Comparison of ENCODE assay signal across 19 mouse cellular contexts in genomic region chr13:38451446-38451845, GRCm38 (mm10).
DNase-seq lines count a peak whose midpoint lies in the region; ATAC-seq and TF ChIP-seq lines count a peak whose summit lies in the region.
"Had no signal": no experiment of that assay in that cellular context is flagged by ENCODE, and none has a peak within 500 bp of the region (broad histone marks: within the 10 kb centered on the region; RNA-seq: fewer than 3 reads in every experiment).

No protein-coding gene starts in this region.

- H3K4me1 ChIP-seq in heart, embryonic 10.5 days = peaks cover 24% of the 10 kb centered on the region
- peaks cover 14% of the 10 kb centered on the region for H3K4me1 ChIP-seq in hindbrain, embryonic 10.5 days (replicated peaks)
- peaks cover 4% of the 10 kb centered on the region; the same call in 1 of the 2 replicates for H3K4me1 ChIP-seq in hindbrain, embryonic 12.5 days
- no peaks in the 10 kb centered on the region for H3K4me1 ChIP-seq in midbrain, embryonic 11.5 days (ENCODE audit: control insufficient read depth, insufficient read depth, low read length)
- no peaks in the 10 kb centered on the region for H3K4me1 ChIP-seq in midbrain, postnatal 0 days (ENCODE audit: insufficient read depth, low read length)
- H3K4me1 ChIP-seq: forebrain, embryonic 13.5 days had no signal

- TF ChIP-seq CTCF in midbrain, postnatal 0 days (IDR thresholded peaks at IDR 0.05) = no peak

- H3K27me3 ChIP-seq in heart, embryonic 10.5 days (ENCODE audit: insufficient read depth, poor library complexity, severe bottlenecking) = no peaks in the 10 kb centered on the region
- H3K27me3 ChIP-seq in hindbrain, embryonic 10.5 days (ENCODE audit: insufficient read depth, poor library complexity, severe bottlenecking) = no peaks in the 10 kb centered on the region
- no peaks in the 10 kb centered on the region for H3K27me3 ChIP-seq in hindbrain, embryonic 12.5 days
- H3K27me3 ChIP-seq in midbrain, embryonic 11.5 days (ENCODE audit: control insufficient read depth, insufficient read depth, low read length) = no peaks in the 10 kb centered on the region
- no peaks in the 10 kb centered on the region for H3K27me3 ChIP-seq in midbrain, postnatal 0 days (ENCODE audit: insufficient read depth, low read length)
- H3K27me3 ChIP-seq: CH12.LX; embryonic facial prominence, embryonic 15.5 days; forebrain, embryonic 13.5 days; Patski had no signal

- no peaks in the 10 kb centered on the region for H3K36me3 ChIP-seq in heart, embryonic 10.5 days
- no peaks in the 10 kb centered on the region for H3K36me3 ChIP-seq in hindbrain, embryonic 10.5 days
- no peaks in the 10 kb centered on the region for H3K36me3 ChIP-seq in hindbrain, embryonic 12.5 days
- H3K36me3 ChIP-seq in midbrain, embryonic 11.5 days (ENCODE audit: control insufficient read depth, insufficient read depth, low read length) = no peaks in the 10 kb centered on the region
- no peaks in the 10 kb centered on the region for H3K36me3 ChIP-seq in midbrain, postnatal 0 days (ENCODE audit: insufficient read depth, low read length)
- H3K36me3 ChIP-seq: embryonic facial prominence, embryonic 15.5 days had no signal

- no peak overlapping the region for H3K4me2 ChIP-seq in hindbrain, embryonic 12.5 days (replicated peaks)
- no peak overlapping the region for H3K4me2 ChIP-seq in midbrain, embryonic 11.5 days
- H3K4me2 ChIP-seq in midbrain, postnatal 0 days (ENCODE audit: low read depth, low read length, poor library complexity, severe bottlenecking) = no peak overlapping the region
- H3K4me2 ChIP-seq: embryonic facial prominence, embryonic 15.5 days; forebrain, embryonic 13.5 days had no signal

- ATAC-seq in hindbrain, embryonic 12.5 days (ENCODE audit: low FRiP score) = no peak
- ATAC-seq in midbrain, embryonic 11.5 days (ENCODE audit: low FRiP score) = no peak
- no peak for ATAC-seq in midbrain, postnatal 0 days (ENCODE audit: low FRiP score)
- ATAC-seq: activated CD4-positive, CD25-positive, alpha-beta regulatory T cell, adult 4 months; forebrain, embryonic 13.5 days; forebrain, postnatal 0 days; hindbrain, embryonic 16.5 days had no signal

- intact Hi-C loops in heart, postnatal 25 days (cut with DNase I) = no loop called here

- peak overlapping the region; percentile 71; the same call in 1 of the 2 replicates for H3K27ac ChIP-seq in heart, embryonic 10.5 days
- H3K27ac ChIP-seq in hindbrain, embryonic 10.5 days = peak overlapping the region; percentile 16; the same call in 1 of the 2 replicates
- H3K27ac ChIP-seq in hindbrain, embryonic 12.5 days = no peak overlapping the region
- no peak overlapping the region for H3K27ac ChIP-seq in midbrain, embryonic 11.5 days (ENCODE audit: low read depth, low read length)
- H3K27ac ChIP-seq in midbrain, postnatal 0 days (ENCODE audit: low read depth, low read length) = no peak overlapping the region
- H3K27ac ChIP-seq: forebrain, embryonic 13.5 days had no signal

- WGBS in heart, embryonic 10.5 days = 88% methylated on average over 5 of the region's 5 CpGs
- 80% methylated on average over 5 of the region's 5 CpGs for WGBS in hindbrain, embryonic 10.5 days
- 72% methylated on average over 5 of the region's 5 CpGs for WGBS in hindbrain, embryonic 12.5 days
- 70% methylated on average over 5 of the region's 5 CpGs for WGBS in midbrain, embryonic 11.5 days
- WGBS in midbrain, postnatal 0 days = 56% methylated on average over 5 of the region's 5 CpGs

- H3K9me3 ChIP-seq in heart, embryonic 10.5 days = no peaks in the 10 kb centered on the region
- H3K9me3 ChIP-seq in hindbrain, embryonic 10.5 days = no peaks in the 10 kb centered on the region
- no peaks in the 10 kb centered on the region for H3K9me3 ChIP-seq in hindbrain, embryonic 12.5 days (replicated peaks)
- H3K9me3 ChIP-seq in midbrain, embryonic 11.5 days (ENCODE audit: control insufficient read depth, low read length) = no peaks in the 10 kb centered on the region
- H3K9me3 ChIP-seq in midbrain, postnatal 0 days (ENCODE audit: low read length) = no peaks in the 10 kb centered on the region
- H3K9me3 ChIP-seq: embryonic facial prominence, embryonic 15.5 days; forebrain, embryonic 13.5 days had no signal

- H3K4me3 ChIP-seq in heart, embryonic 10.5 days = no peak overlapping the region
- no peak overlapping the region for H3K4me3 ChIP-seq in hindbrain, embryonic 10.5 days
- H3K4me3 ChIP-seq in hindbrain, embryonic 12.5 days = no peak overlapping the region
- no peak overlapping the region for H3K4me3 ChIP-seq in midbrain, embryonic 11.5 days (ENCODE audit: low read depth, low read length)
- H3K4me3 ChIP-seq in midbrain, postnatal 0 days (ENCODE audit: low read depth, low read length) = no peak overlapping the region
- H3K4me3 ChIP-seq: embryonic facial prominence, embryonic 15.5 days; forebrain, embryonic 13.5 days had no signal

- peak; percentile 60 for DNase-seq in heart, embryonic 10.5 days (ENCODE audit: low spot score)
- DNase-seq in heart, postnatal 25 days (ENCODE audit: low spot score) = no peak
- DNase-seq in hindbrain, embryonic 10.5 days (ENCODE audit: low spot score) = no peak
- peak; percentile 81 for DNase-seq in midbrain, embryonic 11.5 days (ENCODE audit: low spot score, missing footprints)
- no peak for DNase-seq in midbrain, postnatal 0 days (ENCODE audit: low spot score)
- DNase-seq: adrenal gland, postnatal 14 days; cerebellum, adult 18-20 months; cerebellum, adult 9-11 months; cerebellum, postnatal 36 days; forebrain, postnatal 0 days; gastrocnemius, postnatal 14 days; kidney, adult 11 months had no signal

- no peak overlapping the region for H3K9ac ChIP-seq in hindbrain, embryonic 12.5 days
- no peak overlapping the region for H3K9ac ChIP-seq in midbrain, embryonic 11.5 days (ENCODE audit: low read length)
- H3K9ac ChIP-seq in midbrain, postnatal 0 days (replicated peaks; ENCODE audit: low read length, poor library complexity, severe bottlenecking) = no peak overlapping the region
- H3K9ac ChIP-seq: embryonic facial prominence, embryonic 15.5 days; forebrain, embryonic 13.5 days; forebrain, postnatal 0 days had no signal

Comparison
In these comparisons a context has a peak if more than half of its experiments do, and no peak if none do; other contexts are left out.
1. DNase-seq: peak in heart, embryonic 10.5 days (single experiment) and midbrain, embryonic 11.5 days (single experiment); none in heart, postnatal 25 days (single experiment), hindbrain, embryonic 10.5 days (single experiment) and midbrain, postnatal 0 days (single experiment).
2. H3K27ac ChIP-seq: peak in heart, embryonic 10.5 days (single experiment) and hindbrain, embryonic 10.5 days (single experiment); none in hindbrain, embryonic 12.5 days (single experiment), midbrain, embryonic 11.5 days (single experiment) and midbrain, postnatal 0 days (single experiment).